Mouse (Mus musculus): ENCODE data around the gene Jtb.

The Jtb gene

GRCm38 (mm10) chr3:90231507-90232333 lies at the start of gene Jtb:
Gene Jtb (plus strand): TSS chr3:90231597.
- DNase-seq (ENCODE audit: extremely low spot score, low spot score) = peak; percentile 90

GRCm38 (mm10) chr3:90183581-90183980 lies 47.8 kb upstream of the Jtb start:
- no peak for DNase-seq (ENCODE audit: extremely low spot score, low spot score)

- no peak for DNase-seq (ENCODE audit: extremely low spot score, low spot score)
These were observed 40.4 kb upstream of the Jtb start for GRCm38 (mm10) chr3:90190859-90191510.

GRCm38 (mm10) chr3:90194759-90195158 lies 36.6 kb upstream of the Jtb start:
- DNase-seq (ENCODE audit: extremely low spot score, low spot score) = no peak

GRCm38 (mm10) chr3:90195644-90196043 lies 35.8 kb upstream of the Jtb start:
- no peak for DNase-seq (ENCODE audit: extremely low spot score, low spot score)

- DNase-seq (ENCODE audit: extremely low spot score, low spot score) = no peak
These were observed 33.8 kb upstream of the Jtb start for GRCm38 (mm10) chr3:90197548-90197947.

- DNase-seq (ENCODE audit: extremely low spot score, low spot score) = no peak
These were observed 28.5 kb upstream of the Jtb start for GRCm38 (mm10) chr3:90202884-90203283.

GRCm38 (mm10) chr3:90203619-90204018 lies 27.8 kb upstream of the Jtb start:
- DNase-seq (ENCODE audit: extremely low spot score, low spot score) = no peak

GRCm38 (mm10) chr3:90204582-90204981 lies 26.8 kb upstream of the Jtb start:
- DNase-seq (ENCODE audit: extremely low spot score, low spot score) = no peak

GRCm38 (mm10) chr3:90208662-90209061 lies 22.7 kb upstream of the Jtb start:
- DNase-seq (ENCODE audit: extremely low spot score, low spot score) = no peak

- no peak for DNase-seq (ENCODE audit: extremely low spot score, low spot score)
These were observed 21.4 kb upstream of the Jtb start for GRCm38 (mm10) chr3:90209908-90210566.

GRCm38 (mm10) chr3:90211475-90212398 lies 19.7 kb upstream of the Jtb start:
- no peak for DNase-seq (ENCODE audit: extremely low spot score, low spot score)

GRCm38 (mm10) chr3:90212723-90213122 lies 18.7 kb upstream of the Jtb start:
- DNase-seq (ENCODE audit: extremely low spot score, low spot score) = no peak

GRCm38 (mm10) chr3:90213377-90213866 lies 18.0 kb upstream of the Jtb start, which contains the start of the genes Rps27 and Rab13:
Gene Rps27 (minus strand): TSS chr3:90213651.
Gene Rab13 (plus strand): TSS chr3:90213695.
- peak; percentile 94 for DNase-seq (ENCODE audit: extremely low spot score, low spot score)

- DNase-seq (ENCODE audit: extremely low spot score, low spot score) = no peak
These were observed 17.3 kb upstream of the Jtb start for GRCm38 (mm10) chr3:90213956-90214684.

- no peak for DNase-seq (ENCODE audit: extremely low spot score, low spot score)
These were observed 15.5 kb upstream of the Jtb start for GRCm38 (mm10) chr3:90215825-90216380.

GRCm38 (mm10) chr3:90220088-90220487 lies 11.3 kb upstream of the Jtb start:
- DNase-seq (ENCODE audit: extremely low spot score, low spot score) = peak; percentile 51

- peak; percentile 75 for DNase-seq (ENCODE audit: extremely low spot score, low spot score)
These were observed 10.9 kb upstream of the Jtb start for GRCm38 (mm10) chr3:90220531-90220951.

GRCm38 (mm10) chr3:90221123-90221522 lies 10.3 kb upstream of the Jtb start:
- no peak for DNase-seq (ENCODE audit: extremely low spot score, low spot score)

- DNase-seq (ENCODE audit: extremely low spot score, low spot score) = no peak
These were observed 8.9 kb upstream of the Jtb start for GRCm38 (mm10) chr3:90222455-90222854.
